Mouse (Mus musculus) retina, postnatal 1 day (tissue): Measurements from ENCODE around the gene Gpr162.
A peak's percentile ranks its signal among the peaks of the same experiment; 100 is the strongest.
"Not testable (repeated sequence)": the region's sequence is repeated elsewhere in the genome, so short reads cannot be mapped to it uniquely, and the experiment has no call there.

Source experiments
- DNase-seq: peaks from one replicate; pipeline ENCODE4 v3.0.0-alpha.2; 2012

Gene Gpr162

DNA sequence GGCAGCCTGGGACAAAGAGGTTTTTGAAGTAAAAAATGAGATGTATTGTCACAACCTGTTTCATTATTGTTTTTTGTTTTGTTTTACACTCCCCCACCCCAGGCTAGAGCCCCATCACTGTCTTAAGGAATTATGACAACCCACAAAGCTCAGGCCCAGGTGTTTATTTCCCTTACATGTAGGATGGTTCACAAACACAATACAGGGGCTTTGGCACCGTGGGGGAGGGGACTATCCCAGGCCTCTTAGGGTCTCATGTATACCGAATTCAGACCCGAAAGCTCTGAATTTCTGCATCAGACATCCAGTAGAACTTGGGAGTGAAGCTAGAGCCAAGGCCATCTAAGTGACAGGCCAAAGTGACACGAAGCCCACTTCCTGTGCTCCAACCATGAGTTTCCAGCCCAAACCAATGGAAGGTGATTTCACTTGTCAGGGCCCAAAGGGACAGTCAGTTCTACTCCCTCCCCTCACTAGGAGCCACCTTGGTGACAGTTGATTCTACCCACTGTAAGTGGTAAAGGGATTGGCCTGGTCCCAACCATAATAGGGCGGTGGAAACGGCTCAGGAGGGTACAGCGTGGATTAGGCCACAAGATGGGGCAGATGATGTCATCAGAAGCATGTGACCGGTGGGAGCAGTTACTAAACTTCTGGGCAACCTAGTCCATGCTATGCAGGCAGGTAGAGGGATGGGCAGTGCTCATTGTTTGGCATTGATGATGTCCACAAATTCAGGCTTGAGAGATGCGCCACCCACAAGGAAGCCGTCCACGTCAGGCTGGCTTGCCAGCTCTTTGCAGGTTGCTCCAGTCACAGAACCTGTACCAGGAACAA, 53.0 kb downstream of the Gpr162 start:
- not testable (repeated sequence) for DNase-seq

DNA sequence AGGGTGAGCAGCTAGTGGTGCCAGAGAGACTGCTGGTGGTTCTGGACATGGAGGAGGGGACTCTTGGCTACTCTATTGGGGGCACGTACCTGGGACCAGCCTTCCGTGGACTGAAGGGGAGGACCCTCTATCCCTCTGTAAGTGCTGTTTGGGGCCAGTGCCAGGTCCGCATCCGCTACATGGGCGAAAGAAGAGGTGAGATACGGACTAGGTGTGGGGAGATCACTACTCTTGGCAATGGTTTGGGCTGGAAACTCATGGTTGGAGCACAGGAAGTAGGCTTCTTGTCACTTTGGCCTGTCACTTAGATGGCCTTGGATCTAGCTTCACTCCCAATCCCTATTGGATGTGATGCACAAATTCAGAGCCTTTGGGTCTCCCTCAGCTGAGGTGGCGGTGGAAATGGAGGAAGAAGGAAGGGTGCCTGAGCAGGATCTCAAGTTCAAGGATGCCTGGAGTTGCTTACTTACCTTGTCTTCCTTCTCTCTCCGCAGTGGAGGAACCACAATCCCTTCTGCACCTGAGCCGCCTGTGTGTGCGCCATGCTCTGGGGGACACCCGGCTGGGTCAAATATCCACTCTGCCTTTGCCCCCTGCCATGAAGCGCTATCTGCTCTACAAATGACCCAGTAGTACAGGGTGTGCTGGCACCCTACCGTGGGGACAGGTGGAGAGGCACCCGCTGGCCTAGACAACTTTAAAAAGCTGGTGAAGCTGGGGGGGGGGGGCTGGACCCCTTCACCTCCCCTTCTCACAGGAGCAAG, 53.8 kb downstream of the Gpr162 start:
- no peak for DNase-seq

DNA sequence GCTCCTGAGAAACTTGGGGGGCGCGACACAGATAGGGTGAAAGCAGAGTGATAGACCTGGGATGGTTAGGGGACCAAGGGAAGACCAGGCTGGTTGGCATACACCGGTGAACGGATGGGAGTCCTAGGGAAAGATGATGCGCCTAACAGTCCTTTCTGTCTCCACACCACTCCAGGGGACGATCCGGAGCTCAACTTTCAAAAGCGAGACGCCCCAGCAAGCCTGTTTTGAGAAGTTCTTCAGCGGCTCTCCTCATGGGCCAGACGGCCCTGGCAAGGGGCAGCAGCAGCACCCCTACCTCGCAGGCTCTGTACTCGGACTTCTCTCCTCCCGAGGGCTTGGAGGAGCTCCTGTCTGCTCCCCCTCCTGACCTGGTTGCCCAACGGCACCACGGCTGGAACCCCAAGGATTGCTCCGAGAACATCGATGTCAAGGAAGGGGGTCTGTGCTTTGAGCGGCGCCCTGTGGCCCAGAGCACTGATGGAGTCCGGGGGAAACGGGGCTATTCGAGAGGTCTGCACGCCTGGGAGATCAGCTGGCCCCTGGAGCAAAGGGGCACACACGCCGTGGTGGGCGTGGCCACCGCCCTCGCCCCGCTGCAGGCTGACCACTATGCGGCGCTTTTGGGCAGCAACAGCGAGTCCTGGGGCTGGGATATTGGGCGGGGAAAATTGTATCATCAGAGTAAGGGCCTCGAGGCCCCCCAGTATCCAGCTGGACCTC, 54.6 kb downstream of the Gpr162 start:
- peak; percentile 92 for DNase-seq
